Mouse (Mus musculus) heart, embryonic 14.5 days (tissue): Measurements from ENCODE around the gene Rabepk. TPM values are rescaled to one million over a fixed set of nuclear protein-coding genes. Genes with fewer than 3 reads are reported as not detected.
"Not testable (repeated sequence)": the region's sequence is repeated elsewhere in the genome, so short reads cannot be mapped to it uniquely, and the experiment has no call there.

Source experiments
- ATAC-seq: fragments of 200-750 bp; cut with Nextera tagmentation; 2 replicates; pipeline ENCODE4 v1.8.0; 2017; ENCODE audit warnings: low read depth, moderate TSS enrichment; ENCODE audit not compliant: insufficient number of reproducible peaks, insufficient read depth, low FRiP score
- H3K27ac ChIP-seq, 2 experiments: fragments of 200-500 bp in 1 of 2; fragments of 300-500 bp in 1 of 2; sonication (generic) in 1 of 2; replicated peaks in 1 of 2; 2 replicates each; pipeline ENCODE4 v1.5.1; 2012 to 2014; ENCODE audit warnings: low read depth in 2 of 2, low read length in 2 of 2, control low read depth in 1 of 2, mild to moderate bottlenecking in 1 of 2, mixed read lengths in 1 of 2; ENCODE audit not compliant: control insufficient read depth in 1 of 2, insufficient read depth in 1 of 2
- H3K27me3 ChIP-seq: fragments of 300-500 bp; sonication (generic); 2 replicates; pipeline ENCODE4 v1.6.1; 2014; ENCODE audit warnings: mild to moderate bottlenecking, low read length, control low read depth; ENCODE audit not compliant: control insufficient read depth, insufficient read depth
- H3K36me3 ChIP-seq: fragments of 300-500 bp; sonication (generic); 2 replicates; pipeline ENCODE4 v1.6.1; 2014; ENCODE audit warnings: mild to moderate bottlenecking, control low read depth, low read length, mixed read lengths; ENCODE audit not compliant: control insufficient read depth, insufficient read depth
- H3K4me1 ChIP-seq, 2 experiments: fragments of 200-500 bp in 1 of 2; fragments of 300-500 bp in 1 of 2; sonication (generic) in 1 of 2; 2 replicates each; pipeline ENCODE4 v1.6.1; 2012 to 2014; ENCODE audit warnings: low read length in 2 of 2, control low read depth in 1 of 2, mixed read lengths in 1 of 2; ENCODE audit not compliant: control insufficient read depth in 2 of 2, insufficient read depth in 2 of 2
- H3K4me2 ChIP-seq: fragments of 300-500 bp; sonication (generic); 2 replicates; pipeline ENCODE4 v1.6.1; 2014; ENCODE audit warnings: mild to moderate bottlenecking, low read length
- H3K4me3 ChIP-seq, 2 experiments: fragments of 200-500 bp in 1 of 2; fragments of 300-500 bp in 1 of 2; sonication (generic) in 1 of 2; 2 replicates each; pipeline ENCODE4 v1.5.1; 2012 to 2014; ENCODE audit warnings: low read length in 2 of 2, mild to moderate bottlenecking in 2 of 2, control low read depth in 1 of 2, low read depth in 1 of 2, moderate library complexity in 1 of 2; ENCODE audit not compliant: control insufficient read depth in 1 of 2, insufficient read depth in 1 of 2
- H3K9ac ChIP-seq: fragments of 300-500 bp; sonication (generic); 2 replicates; pipeline ENCODE4 v1.6.1; 2014; ENCODE audit warnings: mild to moderate bottlenecking, low read length
- H3K9me3 ChIP-seq: fragments of 300-500 bp; sonication (generic); 2 replicates; pipeline ENCODE4 v1.6.1; 2016; ENCODE audit warnings: low read length, control low read depth; ENCODE audit not compliant: control insufficient read depth
- WGBS: fragments of 180-500 bp; shearing (Covaris S2); extraction: QIAGEN DNeasy Blood & Tissue Kit; methylation state at CpG from one replicate; pipeline ENCODE4 v1.1.7; 2014; 5-methylcytosine and 5-hydroxymethylcytosine counted together
- polyA plus RNA-seq: library from polyadenylated mRNA; unstranded; fragments of >200 nt; fragmentation: Nextera tagmentation; extraction: Ambion mirVana; gene quantifications from 2 replicates; pipeline ENCODE4 v1.2.1, GENCODE M21; 2014

Rabepk gene
- polyA plus RNA-seq, 1 experiment from 2014 or later: 26.7 TPM

DNA sequence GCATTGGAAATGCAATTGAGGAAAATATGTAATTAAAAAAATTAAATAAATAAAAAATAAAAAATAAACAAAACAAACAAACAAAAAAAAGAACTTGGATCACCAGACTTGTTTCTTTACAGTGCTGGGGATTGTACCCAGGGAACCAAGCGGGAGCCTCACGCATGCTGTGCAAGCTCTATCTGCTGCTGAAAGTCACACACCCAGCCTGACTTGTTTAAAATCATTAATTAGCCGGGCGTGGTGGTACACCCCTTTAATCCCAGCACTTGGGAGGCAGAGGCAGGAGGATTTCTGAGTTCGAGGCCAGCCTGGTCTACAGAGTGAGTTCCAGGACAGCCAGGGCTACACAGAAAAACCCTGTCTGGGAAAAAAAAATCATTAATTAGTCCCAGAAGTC lies 38.4 kb downstream of the Rabepk start:
- not testable (repeated sequence) for H3K9me3 ChIP-seq, H3K4me1 ChIP-seq, H3K27ac ChIP-seq, H3K4me2 ChIP-seq, H3K27me3 ChIP-seq, H3K4me3 ChIP-seq, H3K36me3 ChIP-seq, H3K9ac ChIP-seq, ATAC-seq
- 86% methylated on average over 5 of the region's 5 CpGs for WGBS

DNA sequence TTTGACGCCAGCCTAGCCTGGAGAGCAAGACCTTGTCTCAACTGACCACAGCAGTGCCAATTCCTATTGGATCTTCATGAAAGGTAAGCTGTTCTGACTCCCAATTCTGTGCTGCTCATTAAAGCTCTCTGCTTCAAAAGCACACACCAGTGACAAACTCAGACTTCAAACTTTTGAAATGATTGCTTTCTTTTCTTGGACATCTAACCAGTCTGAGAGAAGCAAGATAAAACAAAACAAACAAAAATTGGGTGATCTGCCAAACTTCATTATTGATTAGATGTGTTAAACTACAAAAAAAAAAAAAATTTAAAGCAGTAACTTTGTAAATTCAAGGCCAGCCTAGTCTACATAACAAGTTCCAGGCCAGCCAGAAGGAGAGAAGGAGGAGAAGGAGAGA lies 42.4 kb downstream of the Rabepk start:
- Histone ChIP-seq H3K4me3 (no peak overlapping the region), H3K36me3 (no peaks in the 10 kb centered on the region), H3K27ac (no peak overlapping the region), H3K9me3 (no peaks in the 10 kb centered on the region), H3K4me1 (peaks cover 5 to 6% of the 10 kb centered on the region in 2 experiments; a peak in 3 of 4 replicates), H3K9ac (no peak overlapping the region), H3K27me3 (no peaks in the 10 kb centered on the region), H3K4me2 (no peak overlapping the region)
- WGBS: 50% methylated on average over 1 of the region's 1 CpGs
- no peak for ATAC-seq

DNA sequence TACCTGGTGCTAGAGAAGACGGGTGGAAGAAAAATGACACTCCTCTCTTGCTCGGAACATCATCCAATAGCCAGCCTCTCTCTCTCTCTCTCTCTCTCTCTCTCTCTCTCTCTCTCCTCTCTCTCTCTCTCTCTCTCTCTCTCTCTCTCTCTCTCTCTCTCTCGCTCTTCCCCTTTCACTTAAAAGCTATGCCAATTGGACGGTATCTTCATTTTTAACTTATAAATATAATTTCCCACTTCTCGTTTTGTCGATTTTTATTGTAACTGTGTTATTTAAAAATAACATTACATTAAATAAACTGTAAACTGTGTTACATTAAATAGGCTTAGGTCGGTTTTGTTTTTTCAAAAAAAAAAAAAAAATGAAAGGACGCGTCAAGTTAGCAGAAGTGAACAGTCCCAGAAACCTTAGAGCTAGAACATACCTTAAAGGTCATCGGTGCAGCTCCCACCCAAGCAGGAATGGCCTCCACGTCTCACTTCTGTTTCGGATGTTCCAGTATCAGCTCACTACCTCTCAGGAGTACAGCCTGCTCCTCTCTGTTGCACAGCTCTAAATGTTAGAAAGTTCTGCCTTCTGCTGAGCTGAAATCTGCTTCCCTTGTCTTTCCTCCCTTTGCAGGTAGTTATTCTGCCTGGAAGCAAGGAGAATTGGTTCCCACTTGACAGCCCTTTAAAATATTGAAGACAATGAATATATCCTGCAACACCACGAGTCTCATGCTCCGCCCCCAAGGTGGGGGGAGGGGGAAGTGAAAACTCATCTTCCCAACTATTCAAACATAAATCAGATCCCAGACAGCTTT lies 45.0 kb downstream of the Rabepk start, which contains the start of gene Gapvd1:
Gene Gapvd1 (minus strand): TSS at position 682 of the 808 bp plus-strand sequence.
- ATAC-seq: no peak
- Histone ChIP-seq H3K36me3 (no peaks in the 10 kb centered on the region), H3K9ac (peak within 1 kb of the TSS; percentile 97), H3K27ac (peak within 1 kb of the TSS; percentile 80 to 92), H3K9me3 (no peaks in the 10 kb centered on the region), H3K4me1 (peaks cover 6 to 8% of the 10 kb centered on the region in 2 experiments), H3K4me3 (peak within 1 kb of the TSS; percentile 59 to 75), H3K27me3 (no peaks in the 10 kb centered on the region), H3K4me2 (peak within 1 kb of the TSS; percentile 77)
- WGBS: under 1% methylated on average over 14 of the region's 14 CpGs

GRCm38 (mm10) chr2:34753811-34754550 lies 45.7 kb downstream of the Rabepk start:
- WGBS: under 1% methylated on average over 96 of the region's 106 CpGs
- no peaks in the 10 kb centered on the region for H3K36me3 ChIP-seq
- no peaks in the 10 kb centered on the region for H3K27me3 ChIP-seq
- peaks cover 6 to 8% of the 10 kb centered on the region in 2 experiments for H3K4me1 ChIP-seq
- H3K9ac ChIP-seq: peak overlapping the region; percentile 97
- H3K27ac ChIP-seq: peak overlapping the region; percentile 68 to 92
- H3K4me3 ChIP-seq: peak overlapping the region; percentile 59 to 75
- peak overlapping the region; percentile 77 for H3K4me2 ChIP-seq
- H3K9me3 ChIP-seq: no peaks in the 10 kb centered on the region
- peak; percentile 95 for ATAC-seq

DNA sequence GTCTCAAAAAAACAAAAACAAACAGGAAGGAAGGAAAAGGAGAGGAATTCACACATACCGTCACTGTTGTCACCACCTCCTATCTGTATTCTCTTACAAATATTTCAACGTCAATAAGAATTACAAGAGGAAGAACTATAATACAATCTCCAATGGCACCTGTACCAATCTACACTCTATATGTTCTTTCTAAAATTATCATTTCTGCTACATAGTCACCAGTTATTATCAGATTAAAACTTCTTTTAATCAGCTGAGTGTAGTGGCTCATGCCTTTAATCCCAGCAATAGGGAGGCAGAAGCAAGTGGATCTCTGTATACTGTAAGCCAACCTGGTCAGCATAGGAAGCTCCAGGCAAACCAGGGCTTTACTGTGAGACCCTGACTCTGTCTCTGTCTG lies 49.5 kb downstream of the Rabepk start:
- Histone ChIP-seq H3K4me1 (peaks cover 6 to 8% of the 10 kb centered on the region in 2 experiments), H3K9ac (no peak overlapping the region), H3K4me3 (no peak overlapping the region), H3K4me2 (no peak overlapping the region), H3K36me3 (no peaks in the 10 kb centered on the region), H3K9me3 (no peaks in the 10 kb centered on the region), H3K27ac (no peak overlapping the region), H3K27me3 (no peaks in the 10 kb centered on the region)
- 49% methylated on average over 2 of the region's 2 CpGs for WGBS
- no peak for ATAC-seq

DNA sequence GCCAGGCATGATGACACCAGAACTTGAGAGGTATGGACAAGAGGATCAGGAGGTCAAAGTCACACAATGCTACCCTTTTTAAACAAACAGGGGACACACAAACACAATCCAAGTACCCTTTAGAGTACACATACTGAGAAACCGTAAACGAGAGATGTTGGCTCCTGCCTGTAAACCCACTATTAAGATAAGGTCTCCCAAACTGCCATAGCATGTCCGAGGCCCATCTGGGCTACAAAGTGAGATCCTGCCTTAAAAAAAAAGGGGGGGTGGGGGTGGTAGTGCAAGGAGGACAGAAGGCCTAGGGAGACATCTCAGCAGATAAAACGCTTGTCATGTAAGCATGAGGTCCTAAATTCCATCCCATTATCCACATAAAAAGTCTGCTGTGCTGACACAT lies 51.2 kb downstream of the Rabepk start:
- H3K4me1 ChIP-seq: peaks cover 2 to 8% of the 10 kb centered on the region in 2 experiments
- no peak for ATAC-seq
- 0 out of 2 replicates have a peak, but pooled peaks cover 8% of the 10 kb centered on the region for H3K36me3 ChIP-seq
- H3K9ac ChIP-seq: no peak overlapping the region
- no peaks in the 10 kb centered on the region for H3K9me3 ChIP-seq
- no peak overlapping the region for H3K27ac ChIP-seq
- no peak overlapping the region for H3K4me2 ChIP-seq
- H3K4me3 ChIP-seq: no peak overlapping the region
- WGBS: 87% methylated on average over 4 of the region's 4 CpGs
- no peaks in the 10 kb centered on the region for H3K27me3 ChIP-seq

DNA sequence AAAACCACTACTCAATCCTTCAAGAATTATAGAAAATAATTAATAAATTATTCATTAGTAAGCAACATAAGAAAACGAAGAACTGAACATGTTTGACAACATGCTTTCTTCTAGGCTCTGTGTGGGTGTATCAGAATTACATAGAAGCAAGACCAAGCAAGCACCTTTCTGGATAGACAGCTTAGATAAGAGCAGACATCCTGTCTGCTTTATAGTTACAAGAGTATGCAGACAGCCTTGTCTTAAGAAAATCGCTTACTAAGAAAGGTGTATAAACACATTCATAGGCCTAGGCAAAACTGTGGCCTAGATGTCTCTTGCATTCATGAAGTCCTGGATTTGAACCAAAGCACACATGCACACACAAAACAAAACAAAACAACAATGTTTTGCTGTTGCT lies 54.0 kb downstream of the Rabepk start:
- no peak overlapping the region for H3K4me2 ChIP-seq
- no peak overlapping the region for H3K9ac ChIP-seq
- 0 out of 2 replicates have a peak, but pooled peaks cover 8% of the 10 kb centered on the region for H3K36me3 ChIP-seq
- no peaks in the 10 kb centered on the region for H3K9me3 ChIP-seq
- H3K27me3 ChIP-seq: no peaks in the 10 kb centered on the region
- no peak overlapping the region for H3K4me3 ChIP-seq
- no peak overlapping the region for H3K27ac ChIP-seq
- no peak for ATAC-seq
- H3K4me1 ChIP-seq: peaks cover 4 to 5% of the 10 kb centered on the region in 2 experiments
- WGBS: 80% methylated on average over 2 of the region's 2 CpGs
